ENCODE assay signal across 9 mouse cellular contexts in genomic region chr12:104940027-104940386, GRCm38 (mm10).
A peak's percentile ranks its signal among the peaks of the same experiment; 100 is the strongest.
DNase-seq lines count a peak whose midpoint lies in the region; ATAC-seq lines count a peak whose summit lies in the region.
"Had no signal": no experiment of that assay in that cellular context is flagged by ENCODE, and none has a peak within 500 bp of the region (broad histone marks: within the 10 kb centered on the region; RNA-seq: fewer than 3 reads in every experiment).

No protein-coding gene starts in this region.

- H3K4me1 ChIP-seq in forebrain, embryonic 15.5 days = peaks cover 13% of the 10 kb centered on the region
- peaks cover 14% of the 10 kb centered on the region for H3K4me1 ChIP-seq in forebrain, embryonic 10.5 days
- no peaks in the 10 kb centered on the region; the same call in 1 of the 2 replicates for H3K4me1 ChIP-seq in midbrain, embryonic 12.5 days
- H3K4me1 ChIP-seq in midbrain, embryonic 10.5 days = peaks cover 12% of the 10 kb centered on the region; the same call in 1 of the 2 replicates

- H3K9ac ChIP-seq in forebrain, embryonic 15.5 days (replicated peaks) = no peak overlapping the region
- H3K9ac ChIP-seq in midbrain, embryonic 12.5 days (replicated peaks) = no peak overlapping the region

- H3K9me3 ChIP-seq in forebrain, embryonic 15.5 days = no peaks in the 10 kb centered on the region
- H3K9me3 ChIP-seq in forebrain, embryonic 10.5 days = peaks cover 7% of the 10 kb centered on the region; the same call in 1 of the 2 replicates
- peaks cover 4% of the 10 kb centered on the region; the same call in 1 of the 2 replicates for H3K9me3 ChIP-seq in midbrain, embryonic 12.5 days
- H3K9me3 ChIP-seq in midbrain, embryonic 10.5 days (replicated peaks) = peaks cover 4% of the 10 kb centered on the region; the same call in 1 of the 2 replicates

- H3K27ac ChIP-seq in forebrain, embryonic 15.5 days (replicated peaks) = 0 out of 2 replicates have a peak overlapping the region, but pooled peaks have one; percentile 48
- no peak overlapping the region for H3K27ac ChIP-seq in forebrain, embryonic 10.5 days
- no peak overlapping the region for H3K27ac ChIP-seq in midbrain, embryonic 12.5 days (replicated peaks)
- H3K27ac ChIP-seq in midbrain, embryonic 10.5 days (replicated peaks) = no peak overlapping the region

- no peak overlapping the region for H3K4me3 ChIP-seq in forebrain, embryonic 15.5 days
- no peak overlapping the region for H3K4me3 ChIP-seq in forebrain, embryonic 10.5 days
- no peak overlapping the region for H3K4me3 ChIP-seq in midbrain, embryonic 12.5 days
- H3K4me3 ChIP-seq in midbrain, embryonic 10.5 days = no peak overlapping the region
- H3K4me3 ChIP-seq: erythroblast, embryonic 14.5 days had no signal

- H3K36me3 ChIP-seq in forebrain, embryonic 15.5 days = no peaks in the 10 kb centered on the region
- H3K36me3 ChIP-seq in forebrain, embryonic 10.5 days (replicated peaks) = no peaks in the 10 kb centered on the region
- H3K36me3 ChIP-seq in midbrain, embryonic 12.5 days = no peaks in the 10 kb centered on the region
- no peaks in the 10 kb centered on the region for H3K36me3 ChIP-seq in midbrain, embryonic 10.5 days

- no peaks in the 10 kb centered on the region for H3K27me3 ChIP-seq in forebrain, embryonic 15.5 days
- peaks cover 16% of the 10 kb centered on the region; the same call in 1 of the 2 replicates for H3K27me3 ChIP-seq in forebrain, embryonic 10.5 days (ENCODE audit: poor library complexity, severe bottlenecking)
- H3K27me3 ChIP-seq in midbrain, embryonic 12.5 days = peaks cover 16% of the 10 kb centered on the region
- H3K27me3 ChIP-seq in midbrain, embryonic 10.5 days (ENCODE audit: low read depth, poor library complexity, severe bottlenecking) = peaks cover 7% of the 10 kb centered on the region; the same call in 1 of the 2 replicates

- DNase-seq in forebrain, embryonic 10.5 days (ENCODE audit: extremely low spot score, low spot score) = no peak
- DNase-seq in midbrain, embryonic 10.5 days (ENCODE audit: low spot score) = no peak
- DNase-seq in c-Kit-positive CD71-positive TER-119-positive erythroid progenitor cells, embryonic 14.5 days (ENCODE audit: low spot score) = no peak
- no peak for DNase-seq in kidney, postnatal 4 days
- no peak for DNase-seq in left cerebral cortex, adult 11 months (ENCODE audit: low spot score)

- 15% methylated on average over 4 of the region's 4 CpGs for WGBS in forebrain, embryonic 15.5 days
- WGBS in forebrain, embryonic 10.5 days = 11% methylated on average over 4 of the region's 4 CpGs
- WGBS in midbrain, embryonic 12.5 days = 11% methylated on average over 4 of the region's 4 CpGs
- 12% methylated on average over 4 of the region's 4 CpGs for WGBS in midbrain, embryonic 10.5 days

- no peak overlapping the region for H3K4me2 ChIP-seq in forebrain, embryonic 15.5 days (replicated peaks)
- H3K4me2 ChIP-seq in midbrain, embryonic 12.5 days (replicated peaks) = no peak overlapping the region

- ATAC-seq in forebrain, embryonic 15.5 days (replicated peaks) = peak; percentile 49
- ATAC-seq in midbrain, embryonic 12.5 days (ENCODE audit: low FRiP score, low read depth) = peak; percentile 50
- 0 out of 2 replicates have a peak, but pooled peaks have one; percentile 6 for ATAC-seq in megakaryocyte progenitor cell, adult 5-6 weeks (replicated peaks; ENCODE audit: poor library complexity)
